Mouse (Mus musculus) heart, adult 2 months (tissue): ENCODE data around the gene Cdkl2. TPM values are rescaled to one million over a fixed set of nuclear protein-coding genes. Genes with fewer than 3 reads are reported as not detected.

Experiments
- DNase-seq, 2 experiments: peaks; one replicate each; pipeline ENCODE4 v3.0.0; 2021
- H3K27ac ChIP-seq: fragments of 200-600 bp; 2 replicates; pipeline ENCODE4 v1.8.1; 2022
- H3K27me3 ChIP-seq: fragments of 200-500 bp; 2 replicates; pipeline ENCODE4 v1.6.1; 2012; ENCODE audit warnings: mild to moderate bottlenecking, low read length, inconsistent platforms, mixed read lengths; ENCODE audit not compliant: control insufficient read depth, insufficient read depth
- H3K36me3 ChIP-seq: fragments of 200-500 bp; 2 replicates; pipeline ENCODE4 v1.6.1; 2012; ENCODE audit warnings: low read length, inconsistent platforms; ENCODE audit not compliant: control insufficient read depth, insufficient read depth
- H3K4me1 ChIP-seq: fragments of 200-500 bp; 2 replicates; pipeline ENCODE4 v1.6.1; 2011; ENCODE audit warnings: low read length; ENCODE audit not compliant: control insufficient read depth, insufficient read depth
- H3K4me3 ChIP-seq: fragments of 200-600 bp; 2 replicates; pipeline ENCODE4 v1.8.1; 2022
- H3K79me2 ChIP-seq: fragments of 200-500 bp; replicated peaks from 2 replicates; pipeline ENCODE4 v1.6.1; 2012; ENCODE audit warnings: mild to moderate bottlenecking, inconsistent platforms, low read length, moderate library complexity, mixed read lengths; ENCODE audit not compliant: control insufficient read depth, insufficient read depth
- H3K9ac ChIP-seq: fragments of 200-500 bp; 2 replicates; pipeline ENCODE4 v1.6.1; 2012; ENCODE audit warnings: low read depth, mild to moderate bottlenecking, control low read depth, inconsistent platforms, low read length, mixed read lengths
- CTCF ChIP-seq: fragments of 200-600 bp; IDR thresholded peaks from 2 replicates; pipeline ENCODE4 v1.8.1; 2022; ENCODE audit warnings: antibody characterized with exemption, mild to moderate bottlenecking, moderate library complexity
- EP300 ChIP-seq: fragments of 200-500 bp; IDR thresholded peaks from 2 replicates; pipeline ENCODE4 v1.6.1; 2011; ENCODE audit warnings: low read depth, low read length, control low read depth; ENCODE audit not compliant: insufficient read depth
- POLR2A ChIP-seq: fragments of 200-500 bp; IDR thresholded peaks from 2 replicates; pipeline ENCODE4 v1.6.1; 2011; ENCODE audit warnings: mild to moderate bottlenecking, low read depth, low read length, control low read depth; ENCODE audit not compliant: insufficient read depth
- WGBS: fragments of 180-500 bp; shearing (Covaris S2); methylation state at CpG from one replicate; pipeline ENCODE4 v1.1.7; 2018; 5-methylcytosine and 5-hydroxymethylcytosine counted together
- intact Hi-C: fragments of 180-260 bp; cut with DNase I; formaldehyde crosslinking; loops from one replicate; pipeline ENCODE4 v1.15.1; 2025
- polyA plus RNA-seq: library from polyadenylated mRNA; depleted of rRNA; stranded (reverse); fragments of >200 nt; gene quantifications from 2 replicates; pipeline ENCODE4 v1.2.3, GENCODE M21; 2012
- total RNA-seq, 2 experiments: library from RNA; stranded (reverse); gene quantifications; 2 replicates each; pipeline ENCODE4 v1.2.3; 2021

Cdkl2 gene
- total and polyA plus RNA-seq, 3 experiments: 1.1 to 4.0 (median 3.5) TPM

- DNase-seq: no peak
- no peak for TF ChIP-seq EP300
- no peak for TF ChIP-seq CTCF
- TF ChIP-seq POLR2A: no peak
- Histone ChIP-seq H3K4me3 (no peak overlapping the region), H3K36me3 (no peaks in the 10 kb centered on the region), H3K27me3 (no peaks in the 10 kb centered on the region), H3K79me2 (no peaks in the 10 kb centered on the region), H3K27ac (no peak overlapping the region), H3K4me1 (no peaks in the 10 kb centered on the region), H3K9ac (no peak overlapping the region)
- 77% methylated on average over 9 of the region's 9 CpGs for WGBS
- intact Hi-C loops: no loop called here
These were observed 54.4 kb downstream of the Cdkl2 start for GRCm38 (mm10) chr5:91989261-91989660.

- WGBS: 87% methylated on average over 2 of the region's 2 CpGs
- H3K79me2 ChIP-seq: no peaks in the 10 kb centered on the region
- no peak for DNase-seq
- H3K4me1 ChIP-seq: no peaks in the 10 kb centered on the region
- intact Hi-C loops: no loop called here
- TF ChIP-seq CTCF: no peak
- no peak for TF ChIP-seq EP300
- no peak for TF ChIP-seq POLR2A
- no peaks in the 10 kb centered on the region for H3K36me3 ChIP-seq
- H3K4me3 ChIP-seq: no peak overlapping the region
- H3K9ac ChIP-seq: no peak overlapping the region
- H3K27ac ChIP-seq: no peak overlapping the region
- no peaks in the 10 kb centered on the region for H3K27me3 ChIP-seq
These were observed 55.9 kb downstream of the Cdkl2 start for GRCm38 (mm10) chr5:91987799-91988198.

- DNase-seq: no peak
These were observed 56.4 kb downstream of the Cdkl2 start, which contains the start of gene Odaph for GRCm38 (mm10) chr5:91987236-91987635. Odaph (plus strand) TSS chr5:91987475.

GRCm38 (mm10) chr5:91985721-91986120, 58.0 kb downstream of the Cdkl2 start:
- H3K79me2 ChIP-seq: no peaks in the 10 kb centered on the region
- TF ChIP-seq CTCF (no peak), POLR2A (no peak), EP300 (no peak)
- no peaks in the 10 kb centered on the region for H3K4me1 ChIP-seq
- no peak for DNase-seq
- no peak overlapping the region for H3K27ac ChIP-seq
- H3K27me3 ChIP-seq: no peaks in the 10 kb centered on the region
- WGBS: 52% methylated on average over 2 of the region's 2 CpGs
- intact Hi-C loops: no loop called here
- H3K36me3 ChIP-seq: no peaks in the 10 kb centered on the region
- no peak overlapping the region for H3K4me3 ChIP-seq
- no peak overlapping the region for H3K9ac ChIP-seq

More at GRCm38 (mm10) chr5:91987236-91987635, 56.4 kb downstream of the Cdkl2 start, which contains the start of gene Odaph:
- Histone ChIP-seq H3K4me1 (no peaks in the 10 kb centered on the region), H3K4me3 (no peak within 1 kb of the TSS), H3K9ac (no peak within 1 kb of the TSS), H3K27ac (no peak within 1 kb of the TSS), H3K27me3 (no peaks in the 10 kb centered on the region), H3K36me3 (no peaks in the 10 kb centered on the region), H3K79me2 (no peaks in the 10 kb centered on the region)
- intact Hi-C loops: no loop called here
- TF ChIP-seq CTCF (no peak), POLR2A (no peak), EP300 (no peak)
- 75% methylated on average over 4 of the region's 4 CpGs for WGBS

- intact Hi-C loops: no loop called here
- Histone ChIP-seq H3K27me3 (no peaks in the 10 kb centered on the region), H3K9ac (no peak overlapping the region), H3K27ac (no peak overlapping the region), H3K36me3 (no peaks in the 10 kb centered on the region), H3K4me3 (no peak overlapping the region), H3K79me2 (no peaks in the 10 kb centered on the region), H3K4me1 (no peaks in the 10 kb centered on the region)
- TF ChIP-seq CTCF (no peak), POLR2A (no peak), EP300 (no peak)
- no peak for DNase-seq
- WGBS: 64% methylated on average over 2 of the region's 2 CpGs
These were observed 60.2 kb downstream of the Cdkl2 start for GRCm38 (mm10) chr5:91983490-91983889.

GRCm38 (mm10) chr5:91981176-91981840, 62.4 kb downstream of the Cdkl2 start:
- Histone ChIP-seq H3K9ac (no peak overlapping the region), H3K27ac (no peak overlapping the region), H3K27me3 (no peaks in the 10 kb centered on the region), H3K4me3 (no peak overlapping the region), H3K36me3 (no peaks in the 10 kb centered on the region), H3K4me1 (no peaks in the 10 kb centered on the region), H3K79me2 (no peaks in the 10 kb centered on the region)
- no peak for TF ChIP-seq POLR2A
- WGBS: 87% methylated on average over 11 of the region's 11 CpGs
- DNase-seq: no peak
- intact Hi-C loops: no loop called here

GRCm38 (mm10) chr5:91977397-91977770, 66.3 kb downstream of the Cdkl2 start:
- Histone ChIP-seq H3K4me1 (no peaks in the 10 kb centered on the region), H3K79me2 (no peaks in the 10 kb centered on the region), H3K4me3 (no peak overlapping the region), H3K27ac (no peak overlapping the region), H3K27me3 (no peaks in the 10 kb centered on the region), H3K36me3 (no peaks in the 10 kb centered on the region), H3K9ac (no peak overlapping the region)
- DNase-seq: no peak
- intact Hi-C loops: no loop called here
- no peak for TF ChIP-seq CTCF
- TF ChIP-seq POLR2A: no peak
- no peak for TF ChIP-seq EP300
- 81% methylated on average over 2 of the region's 2 CpGs for WGBS
